Mouse (Mus musculus) erythroblast, embryonic 14.5 days (primary cell): ENCODE measurements around the gene Erc2.

ENCODE experiments used
- GATA1 ChIP-seq: IDR thresholded peaks from 2 replicates; pipeline ENCODE4 v1.6.1; 2012; ENCODE audit warnings: low read length, inconsistent platforms, mixed read lengths
- TAL1 ChIP-seq: IDR thresholded peaks from 3 replicates; pipeline ENCODE4 v1.6.1; 2012; ENCODE audit warnings: low read length, inconsistent platforms, mixed read lengths

GRCm38 (mm10) chr14:27739436-27739835 is 117.2 kb downstream of the Erc2 start:
- TF ChIP-seq TAL1 (no peak), GATA1 (no peak)
